Mouse (Mus musculus): ENCODE data around the gene Anks1. TPM values are rescaled to one million over a fixed set of nuclear protein-coding genes. Genes with fewer than 3 reads are reported as not detected.
A peak's percentile ranks its signal among the peaks of the same experiment; 100 is the strongest.

Gene Anks1
- polyA plus RNA-seq, 1 experiment from 2014 or later: 67.3 TPM

GRCm38 (mm10) chr17:28078028-28078427, 168.9 kb downstream of the Anks1 start:
- no peaks in the 10 kb centered on the region for H3K36me3 ChIP-seq
- no peak overlapping the region for H3K9ac ChIP-seq (replicated peaks)
- H3K27me3 ChIP-seq: peaks cover 4% of the 10 kb centered on the region
- peaks cover 11% of the 10 kb centered on the region for H3K4me1 ChIP-seq (replicated peaks)
- H3K4me2 ChIP-seq (replicated peaks): no peak overlapping the region
- WGBS: 87% methylated on average over 9 of the region's 9 CpGs
- H3K27ac ChIP-seq: no peak overlapping the region
- H3K4me3 ChIP-seq (replicated peaks): no peak overlapping the region
- no peak for ATAC-seq
- no peaks in the 10 kb centered on the region for H3K9me3 ChIP-seq

GRCm38 (mm10) chr17:28079618-28080017, 170.5 kb downstream of the Anks1 start:
- ATAC-seq: peak; percentile 55
- peak overlapping the region; percentile 74 for H3K9ac ChIP-seq (replicated peaks)
- no peak overlapping the region for H3K27ac ChIP-seq

GRCm38 (mm10) chr17:28080045-28080816, 171.1 kb downstream of the Anks1 start, which contains the start of gene Tcp11:
Gene Tcp11 (minus strand): TSS chr17:28080639.
- H3K27ac ChIP-seq: no peak within 1 kb of the TSS
- H3K27me3 ChIP-seq: peaks cover 9% of the 10 kb centered on the region
- peak within 1 kb of the TSS; percentile 99 for H3K4me2 ChIP-seq (replicated peaks)
- H3K36me3 ChIP-seq: no peaks in the 10 kb centered on the region
- peak within 1 kb of the TSS; percentile 62 for H3K4me3 ChIP-seq (replicated peaks)
- peak within 1 kb of the TSS; percentile 74 for H3K9ac ChIP-seq (replicated peaks)
- WGBS: under 1% methylated on average over 56 of the region's 57 CpGs
- peaks cover 31% of the 10 kb centered on the region for H3K4me1 ChIP-seq (replicated peaks)
- H3K9me3 ChIP-seq: no peaks in the 10 kb centered on the region
- ATAC-seq: peak; percentile 92

More at GRCm38 (mm10) chr17:28079618-28080017, 170.5 kb downstream of the Anks1 start:
- no peaks in the 10 kb centered on the region for H3K9me3 ChIP-seq
- 1% methylated on average over 25 of the region's 25 CpGs for whole genome bisulfite sequencing
- peak overlapping the region; percentile 99 for H3K4me2 ChIP-seq (replicated peaks)
- H3K36me3 ChIP-seq: no peaks in the 10 kb centered on the region
- peaks cover 9% of the 10 kb centered on the region for H3K27me3 ChIP-seq
- peak overlapping the region; percentile 62 for H3K4me3 ChIP-seq (replicated peaks)
- H3K4me1 ChIP-seq (replicated peaks): peaks cover 26% of the 10 kb centered on the region

- 4% methylated on average over 9 of the region's 9 CpGs for WGBS
- peak overlapping the region; percentile 99 for H3K4me2 ChIP-seq (replicated peaks)
- ATAC-seq: no peak; the same call in 1 of the 2 replicates
- no peaks in the 10 kb centered on the region for H3K9me3 ChIP-seq
- H3K4me3 ChIP-seq (replicated peaks): peak overlapping the region; percentile 62
- H3K27me3 ChIP-seq: peaks cover 9% of the 10 kb centered on the region
- H3K4me1 ChIP-seq (replicated peaks): peaks cover 36% of the 10 kb centered on the region
- H3K27ac ChIP-seq: no peak overlapping the region
- no peak overlapping the region for H3K9ac ChIP-seq (replicated peaks)
- H3K36me3 ChIP-seq: no peaks in the 10 kb centered on the region
Measured at GRCm38 (mm10) chr17:28080817-28081165, 171.7 kb downstream of the Anks1 start.

- no peak overlapping the region for H3K4me3 ChIP-seq (replicated peaks)
Measured at GRCm38 (mm10) chr17:28081385-28081784, 172.3 kb downstream of the Anks1 start.

GRCm38 (mm10) chr17:28081856-28082255, 172.8 kb downstream of the Anks1 start:
- H3K4me1 ChIP-seq (replicated peaks): peaks cover 43% of the 10 kb centered on the region
- ATAC-seq: no peak
- H3K27me3 ChIP-seq: peaks cover 9% of the 10 kb centered on the region
- H3K36me3 ChIP-seq: no peaks in the 10 kb centered on the region
- H3K27ac ChIP-seq: no peak overlapping the region
- H3K4me2 ChIP-seq (replicated peaks): no peak overlapping the region
- no peak overlapping the region for H3K9ac ChIP-seq (replicated peaks)
- H3K9me3 ChIP-seq: no peaks in the 10 kb centered on the region
- no peak overlapping the region for H3K4me3 ChIP-seq (replicated peaks)
- WGBS: 83% methylated on average over 7 of the region's 7 CpGs

More at GRCm38 (mm10) chr17:28081385-28081784, 172.3 kb downstream of the Anks1 start:
- ATAC-seq: no peak
- H3K27me3 ChIP-seq: peaks cover 9% of the 10 kb centered on the region
- 47% methylated on average over 9 of the region's 9 CpGs for WGBS
- no peak overlapping the region for H3K9ac ChIP-seq (replicated peaks)
- H3K4me1 ChIP-seq (replicated peaks): peaks cover 40% of the 10 kb centered on the region
- H3K9me3 ChIP-seq: no peaks in the 10 kb centered on the region
- no peak overlapping the region for H3K27ac ChIP-seq
- H3K36me3 ChIP-seq: no peaks in the 10 kb centered on the region
- H3K4me2 ChIP-seq (replicated peaks): no peak overlapping the region

GRCm38 (mm10) chr17:28082863-28083262, 173.8 kb downstream of the Anks1 start:
- ATAC-seq: no peak
- H3K4me1 ChIP-seq (replicated peaks): peaks cover 50% of the 10 kb centered on the region
- H3K4me2 ChIP-seq (replicated peaks): no peak overlapping the region
- H3K36me3 ChIP-seq: no peaks in the 10 kb centered on the region
- no peak overlapping the region for H3K27ac ChIP-seq
- no peak overlapping the region for H3K4me3 ChIP-seq (replicated peaks)
- 79% methylated on average over 13 of the region's 13 CpGs for WGBS
- H3K9me3 ChIP-seq: no peaks in the 10 kb centered on the region
- H3K9ac ChIP-seq (replicated peaks): no peak overlapping the region
- peaks cover 9% of the 10 kb centered on the region for H3K27me3 ChIP-seq

GRCm38 (mm10) chr17:28084395-28084905, 175.3 kb downstream of the Anks1 start:
- Histone ChIP-seq H3K9me3 (no peaks in the 10 kb centered on the region), H3K4me1 (replicated peaks) (peaks cover 52% of the 10 kb centered on the region), H3K27ac (peak overlapping the region; percentile 25; the same call in 1 of the 2 replicates), H3K36me3 (no peaks in the 10 kb centered on the region), H3K27me3 (peaks cover 9% of the 10 kb centered on the region), H3K9ac (replicated peaks) (peak overlapping the region; percentile 28; the same call in 1 of the 2 replicates), H3K4me3 (replicated peaks) (no peak overlapping the region), H3K4me2 (replicated peaks) (no peak overlapping the region)
- no peak for ATAC-seq
- 22% methylated on average over 22 of the region's 22 CpGs for WGBS

- H3K4me1 ChIP-seq (replicated peaks): peaks cover 49% of the 10 kb centered on the region
- no peak overlapping the region for H3K9ac ChIP-seq (replicated peaks)
- H3K9me3 ChIP-seq: no peaks in the 10 kb centered on the region
- peak overlapping the region; percentile 25; the same call in 1 of the 2 replicates for H3K27ac ChIP-seq
- under 1% methylated on average over 16 of the region's 16 CpGs for WGBS
- ATAC-seq: peak; percentile 38
- no peaks in the 10 kb centered on the region for H3K36me3 ChIP-seq
- H3K4me3 ChIP-seq (replicated peaks): no peak overlapping the region; the same call in 1 of the 2 replicates
- peak overlapping the region; percentile 26; the same call in 1 of the 2 replicates for H3K4me2 ChIP-seq (replicated peaks)
- H3K27me3 ChIP-seq: peaks cover 9% of the 10 kb centered on the region
Measured at GRCm38 (mm10) chr17:28084964-28085363, 175.9 kb downstream of the Anks1 start.

- H3K4me3 ChIP-seq (replicated peaks): no peak overlapping the region
- H3K4me2 ChIP-seq (replicated peaks): no peak overlapping the region
- H3K36me3 ChIP-seq: no peaks in the 10 kb centered on the region
- peaks cover 41% of the 10 kb centered on the region for H3K4me1 ChIP-seq (replicated peaks)
- peaks cover 6% of the 10 kb centered on the region for H3K27me3 ChIP-seq
- peaks cover 2% of the 10 kb centered on the region; the same call in 1 of the 2 replicates for H3K9me3 ChIP-seq
- H3K9ac ChIP-seq (replicated peaks): no peak overlapping the region
- no peak for ATAC-seq
- 15% methylated on average over 5 of the region's 5 CpGs for WGBS
- peak overlapping the region; percentile 44; the same call in 1 of the 2 replicates for H3K27ac ChIP-seq
Measured at GRCm38 (mm10) chr17:28087430-28087829, 178.3 kb downstream of the Anks1 start.

- Histone ChIP-seq H3K4me3 (replicated peaks) (no peak overlapping the region), H3K4me1 (replicated peaks) (peaks cover 34% of the 10 kb centered on the region), H3K27me3 (no peaks in the 10 kb centered on the region; the same call in 1 of the 2 replicates), H3K9me3 (peaks cover 2% of the 10 kb centered on the region; the same call in 1 of the 2 replicates), H3K36me3 (no peaks in the 10 kb centered on the region), H3K4me2 (replicated peaks) (no peak overlapping the region), H3K27ac (no peak overlapping the region), H3K9ac (replicated peaks) (no peak overlapping the region)
- no peak for ATAC-seq
- WGBS: 92% methylated on average over 6 of the region's 6 CpGs
Measured at GRCm38 (mm10) chr17:28088718-28089117, 179.6 kb downstream of the Anks1 start.

GRCm38 (mm10) chr17:28092297-28092696, 183.2 kb downstream of the Anks1 start:
- H3K4me2 ChIP-seq (replicated peaks): no peak overlapping the region
- H3K27ac ChIP-seq: no peak overlapping the region
- H3K9me3 ChIP-seq: peaks cover 2% of the 10 kb centered on the region; the same call in 1 of the 2 replicates
- H3K9ac ChIP-seq (replicated peaks): no peak overlapping the region
- H3K4me1 ChIP-seq (replicated peaks): peaks cover 7% of the 10 kb centered on the region
- H3K27me3 ChIP-seq: no peaks in the 10 kb centered on the region
- 94% methylated on average over 2 of the region's 2 CpGs for WGBS
- no peaks in the 10 kb centered on the region for H3K36me3 ChIP-seq
- no peak for ATAC-seq
- no peak overlapping the region for H3K4me3 ChIP-seq (replicated peaks)
